Comparison of ENCODE assay signal across 24 mouse cellular contexts in the genomic region with DNA sequence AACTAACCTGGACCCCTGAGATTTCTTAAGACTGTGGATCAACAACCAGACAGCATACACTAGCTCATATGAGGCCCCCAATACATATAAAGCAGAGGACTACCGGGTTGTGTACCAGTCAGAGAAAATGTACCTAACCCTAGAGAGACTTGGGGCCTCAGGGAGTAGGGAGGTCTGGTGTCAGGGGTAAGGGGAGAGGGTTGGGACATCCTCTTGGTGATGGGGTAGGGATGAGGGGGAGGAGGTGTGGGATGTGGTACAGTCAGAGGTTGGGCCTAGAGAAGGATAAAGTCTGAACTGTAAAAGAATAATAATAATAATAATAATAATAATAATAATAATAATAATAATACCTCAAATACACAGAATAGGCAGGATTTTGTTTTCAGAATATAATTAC. TPM values are rescaled to one million over a fixed set of nuclear protein-coding genes. Genes with fewer than 3 reads are reported as not detected.
DNase-seq lines count a peak whose midpoint lies in the region; ATAC-seq lines count a peak whose summit lies in the region.
"Had no signal": no experiment of that assay in that cellular context is flagged by ENCODE, and none has a peak within 500 bp of the region (broad histone marks: within the 10 kb centered on the region; RNA-seq: fewer than 3 reads in every experiment).

No protein-coding gene starts in this region.

- WGBS in hindbrain, embryonic 11.5 days: 88% methylated on average over 1 of the region's 1 CpGs
- WGBS in hindbrain, embryonic 10.5 days: 83% methylated on average over 1 of the region's 1 CpGs
- 76% methylated on average over 1 of the region's 1 CpGs for WGBS in midbrain, embryonic 11.5 days
- WGBS in midbrain, embryonic 15.5 days: 94% methylated on average over 1 of the region's 1 CpGs
- 95% methylated on average over 1 of the region's 1 CpGs for WGBS in neural tube, embryonic 12.5 days

- H3K9me3 ChIP-seq in hindbrain, embryonic 11.5 days (ENCODE audit: control insufficient read depth, low read length): no peaks in the 10 kb centered on the region
- no peaks in the 10 kb centered on the region for H3K9me3 ChIP-seq in hindbrain, embryonic 10.5 days
- H3K9me3 ChIP-seq in midbrain, embryonic 11.5 days (ENCODE audit: control insufficient read depth, low read length): no peaks in the 10 kb centered on the region
- no peaks in the 10 kb centered on the region for H3K9me3 ChIP-seq in midbrain, embryonic 15.5 days
- no peaks in the 10 kb centered on the region for H3K9me3 ChIP-seq in neural tube, embryonic 12.5 days
- H3K9me3 ChIP-seq: forebrain, embryonic 10.5 days; heart, embryonic 12.5 days; heart, embryonic 15.5 days; hindbrain, embryonic 12.5 days; intestine, embryonic 15.5 days had no signal

- H3K4me2 ChIP-seq in hindbrain, embryonic 11.5 days (replicated peaks; ENCODE audit: low read depth, low read length): no peak overlapping the region
- H3K4me2 ChIP-seq in midbrain, embryonic 11.5 days: no peak overlapping the region
- no peak overlapping the region for H3K4me2 ChIP-seq in midbrain, embryonic 15.5 days
- H3K4me2 ChIP-seq in neural tube, embryonic 12.5 days (replicated peaks): no peak overlapping the region
- H3K4me2 ChIP-seq: heart, embryonic 12.5 days; heart, embryonic 15.5 days; hindbrain, embryonic 12.5 days; intestine, embryonic 15.5 days had no signal

- H3K36me3 ChIP-seq in hindbrain, embryonic 11.5 days (ENCODE audit: control insufficient read depth, insufficient read depth, low read length): no peaks in the 10 kb centered on the region
- no peaks in the 10 kb centered on the region for H3K36me3 ChIP-seq in hindbrain, embryonic 10.5 days
- H3K36me3 ChIP-seq in midbrain, embryonic 11.5 days (ENCODE audit: control insufficient read depth, insufficient read depth, low read length): no peaks in the 10 kb centered on the region
- no peaks in the 10 kb centered on the region for H3K36me3 ChIP-seq in midbrain, embryonic 15.5 days (replicated peaks)
- no peaks in the 10 kb centered on the region for H3K36me3 ChIP-seq in neural tube, embryonic 12.5 days
- H3K36me3 ChIP-seq: forebrain, embryonic 10.5 days; heart, embryonic 12.5 days; heart, embryonic 15.5 days; hindbrain, embryonic 12.5 days; intestine, embryonic 15.5 days had no signal

- no peaks in the 10 kb centered on the region for H3K27me3 ChIP-seq in hindbrain, embryonic 11.5 days (ENCODE audit: control insufficient read depth, insufficient read depth, low read length)
- H3K27me3 ChIP-seq in hindbrain, embryonic 10.5 days (ENCODE audit: insufficient read depth, poor library complexity, severe bottlenecking): no peaks in the 10 kb centered on the region
- no peaks in the 10 kb centered on the region for H3K27me3 ChIP-seq in midbrain, embryonic 11.5 days (ENCODE audit: control insufficient read depth, insufficient read depth, low read length)
- H3K27me3 ChIP-seq in midbrain, embryonic 15.5 days (replicated peaks): no peaks in the 10 kb centered on the region
- no peaks in the 10 kb centered on the region for H3K27me3 ChIP-seq in neural tube, embryonic 12.5 days (replicated peaks)
- H3K27me3 ChIP-seq: heart, embryonic 12.5 days; heart, embryonic 15.5 days; hindbrain, embryonic 12.5 days; intestine, embryonic 15.5 days had no signal

- peak; percentile 45; the same call in 1 of the 2 replicates for ATAC-seq in hindbrain, embryonic 11.5 days (ENCODE audit: low FRiP score)
- 0 out of 2 replicates have a peak, but pooled peaks have one; percentile 28 for ATAC-seq in midbrain, embryonic 11.5 days (ENCODE audit: low FRiP score)
- no peak for ATAC-seq in midbrain, embryonic 15.5 days (replicated peaks)
- peak; percentile 33; the same call in 1 of the 2 replicates for ATAC-seq in neural tube, embryonic 12.5 days (ENCODE audit: low FRiP score, low read depth)
- ATAC-seq: CD4-positive, CD25-positive, alpha-beta regulatory T cell, adult 4 months; forebrain, embryonic 14.5 days; intestine, embryonic 15.5 days had no signal

- no peak overlapping the region for H3K4me3 ChIP-seq in hindbrain, embryonic 11.5 days (ENCODE audit: low read depth, low read length)
- no peak overlapping the region for H3K4me3 ChIP-seq in hindbrain, embryonic 10.5 days
- no peak overlapping the region for H3K4me3 ChIP-seq in midbrain, embryonic 11.5 days (ENCODE audit: low read depth, low read length)
- no peak overlapping the region for H3K4me3 ChIP-seq in midbrain, embryonic 15.5 days
- H3K4me3 ChIP-seq in neural tube, embryonic 12.5 days: no peak overlapping the region
- H3K4me3 ChIP-seq: forebrain, embryonic 10.5 days; heart, embryonic 12.5 days; heart, embryonic 15.5 days; hindbrain, embryonic 12.5 days; intestine, embryonic 15.5 days had no signal

- H3K4me1 ChIP-seq in hindbrain, embryonic 11.5 days (replicated peaks; ENCODE audit: control insufficient read depth, insufficient read depth, low read length): no peaks in the 10 kb centered on the region
- H3K4me1 ChIP-seq in hindbrain, embryonic 10.5 days (replicated peaks): no peaks in the 10 kb centered on the region
- H3K4me1 ChIP-seq in midbrain, embryonic 11.5 days (ENCODE audit: control insufficient read depth, insufficient read depth, low read length): no peaks in the 10 kb centered on the region
- no peaks in the 10 kb centered on the region for H3K4me1 ChIP-seq in midbrain, embryonic 15.5 days
- H3K4me1 ChIP-seq in neural tube, embryonic 12.5 days: no peaks in the 10 kb centered on the region
- H3K4me1 ChIP-seq: heart, embryonic 12.5 days; heart, embryonic 15.5 days; hindbrain, embryonic 12.5 days; intestine, embryonic 15.5 days had no signal

- H3K9ac ChIP-seq in hindbrain, embryonic 11.5 days (ENCODE audit: low read depth, low read length): no peak overlapping the region
- H3K9ac ChIP-seq in midbrain, embryonic 11.5 days (ENCODE audit: low read length): no peak overlapping the region
- no peak overlapping the region for H3K9ac ChIP-seq in midbrain, embryonic 15.5 days
- H3K9ac ChIP-seq in neural tube, embryonic 12.5 days: no peak overlapping the region
- H3K9ac ChIP-seq: heart, embryonic 12.5 days; heart, embryonic 15.5 days; hindbrain, embryonic 12.5 days; intestine, embryonic 15.5 days had no signal

- no peak overlapping the region for H3K27ac ChIP-seq in hindbrain, embryonic 11.5 days (ENCODE audit: low read depth, low read length)
- H3K27ac ChIP-seq in hindbrain, embryonic 10.5 days: no peak overlapping the region
- no peak overlapping the region for H3K27ac ChIP-seq in midbrain, embryonic 11.5 days (ENCODE audit: low read depth, low read length)
- H3K27ac ChIP-seq in midbrain, embryonic 15.5 days: no peak overlapping the region
- H3K27ac ChIP-seq in neural tube, embryonic 12.5 days: no peak overlapping the region
- H3K27ac ChIP-seq: forebrain, embryonic 10.5 days; heart, embryonic 15.5 days; hindbrain, embryonic 12.5 days; intestine, embryonic 15.5 days had no signal

- no peak for DNase-seq in hindbrain, embryonic 11.5 days (ENCODE audit: low spot score)
- DNase-seq in hindbrain, embryonic 10.5 days (ENCODE audit: low spot score): no peak
- DNase-seq in midbrain, embryonic 11.5 days (ENCODE audit: low spot score, missing footprints): no peak
- DNase-seq in neural tube, embryonic 10.5 days (ENCODE audit: extremely low spot score, low spot score): no peak
- DNase-seq: adrenal gland, adult 2 months; adrenal gland, postnatal 14 days; cerebellum, adult 11 months; cerebellum, adult 2 months; cerebellum, adult 9-11 months; cerebellum, postnatal 25 days; gastrocnemius, postnatal 25 days; heart, adult 18-20 months; heart, postnatal 10 days; heart, postnatal 36 days had no signal

RNA-seq across cellular contexts. Expression of gene Slitrk1, which starts 54.6 kb away (rescaled TPM):
- 7.7 and 8.5 TPM in 2 replicates for polyA plus RNA-seq in hindbrain, embryonic 11.5 days (2014; fragmentation: Nextera tagmentation; extraction: Ambion mirVana)
- polyA plus RNA-seq in hindbrain, embryonic 10.5 days (2016; fragmentation: Nextera tagmentation; extraction: Ambion mirVana): 1.8 and 5.3 TPM in 2 replicates
- polyA plus RNA-seq in midbrain, embryonic 11.5 days (2014; fragmentation: Nextera tagmentation; extraction: Ambion mirVana): 6.5 and 6.6 TPM in 2 replicates
- polyA plus RNA-seq in midbrain, embryonic 15.5 days (2015; fragmentation: Nextera tagmentation; extraction: Ambion mirVana): 26.8 and 31.0 TPM in 2 replicates
- polyA plus RNA-seq in neural tube, embryonic 12.5 days (2016; fragmentation: Nextera tagmentation; extraction: Ambion mirVana): 21.2 and 22.7 TPM in 2 replicates
- polyA plus RNA-seq: C2C12; CD4-positive, CD25-positive, alpha-beta regulatory T cell, adult 4 months had no signal
